Mouse (Mus musculus) 3134 (cell line): ENCODE results near the gene 3110009E18Rik.

ENCODE experiments used
- DNase-seq: peaks from one replicate; pipeline ENCODE4 v3.0.0-alpha.2; 2011; ENCODE audit warnings: low spot score; ENCODE audit not compliant: insufficient read length; ENCODE audit errors: extremely low read depth

3110009E18Rik gene

DNA sequence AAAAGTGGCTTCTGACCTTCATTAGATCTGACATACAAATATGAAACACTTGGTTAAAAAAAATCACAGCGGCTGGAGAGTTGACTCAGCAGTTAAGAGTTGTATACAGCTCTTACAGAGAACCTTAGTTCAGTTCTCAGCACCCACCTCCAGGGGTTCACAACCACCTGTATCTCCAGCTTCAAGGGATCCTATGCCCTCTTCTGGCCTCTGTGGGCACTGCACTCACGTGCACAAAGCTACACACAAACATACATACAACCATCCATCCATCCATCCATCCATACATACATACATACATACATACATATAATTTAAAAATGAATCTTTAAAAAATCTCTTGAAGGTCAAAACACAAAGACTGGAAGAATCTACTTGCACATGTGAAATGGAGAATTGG is 69.3 kb downstream of the 3110009E18Rik start:
- no peak for DNase-seq

DNA sequence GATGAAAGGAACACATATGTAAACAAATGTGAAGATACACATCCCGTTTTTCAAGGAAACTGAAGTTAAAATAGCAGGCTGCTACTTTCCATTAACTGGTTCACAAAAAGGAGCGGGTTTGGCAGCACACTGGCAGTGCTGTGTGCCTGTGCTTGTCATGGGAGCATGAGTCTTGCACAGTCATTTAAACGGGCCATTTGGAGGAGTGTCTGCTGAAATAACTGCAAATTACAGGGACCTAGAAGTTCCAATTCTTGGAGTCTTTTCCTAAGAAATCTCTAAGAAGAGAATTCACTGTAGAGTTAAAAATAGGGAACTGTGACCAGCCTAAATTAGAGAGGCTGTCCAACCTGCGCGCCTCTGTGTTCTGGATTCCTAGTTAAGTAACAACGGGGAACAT is 70.0 kb downstream of the 3110009E18Rik start:
- no peak for DNase-seq

DNA sequence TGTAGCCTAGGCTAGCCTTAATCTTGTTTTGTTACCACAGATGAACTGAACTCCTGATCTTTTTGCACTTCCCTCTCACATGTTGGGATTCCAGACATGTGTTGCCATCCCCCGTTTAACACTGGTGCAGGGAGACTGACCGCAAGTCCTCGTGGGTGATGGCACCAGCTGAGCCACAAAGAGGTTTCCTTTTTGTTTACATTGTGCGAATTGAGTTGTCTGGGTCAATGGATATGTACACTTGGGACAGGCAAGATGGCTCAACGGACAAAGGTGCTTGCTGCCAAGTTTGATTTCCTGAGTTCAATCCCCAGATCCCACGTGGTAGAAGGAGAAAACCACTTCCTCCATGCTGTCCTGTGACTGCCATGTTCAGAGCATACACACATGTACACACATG is 71.3 kb downstream of the 3110009E18Rik start:
- DNase-seq = no peak

DNA sequence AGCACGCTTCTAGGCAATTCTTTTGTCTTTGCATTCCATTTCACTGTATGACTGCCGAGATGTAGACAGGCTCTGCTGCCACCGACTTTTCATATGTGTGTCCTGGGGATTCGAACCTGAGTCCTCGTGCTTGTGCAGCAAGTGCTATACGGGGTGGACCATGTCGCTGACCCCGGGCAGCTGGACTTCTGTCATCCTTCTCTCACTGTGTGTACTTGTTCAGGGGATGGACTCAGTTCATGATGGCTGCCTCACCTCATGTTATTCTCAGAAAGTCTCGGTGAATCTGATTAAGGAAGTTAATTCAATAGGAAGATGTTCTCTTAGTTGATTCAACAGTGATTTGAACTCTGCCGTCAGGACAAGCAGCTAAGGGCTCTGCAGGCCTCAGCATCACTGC is 72.6 kb downstream of the 3110009E18Rik start:
- DNase-seq = no peak

DNA sequence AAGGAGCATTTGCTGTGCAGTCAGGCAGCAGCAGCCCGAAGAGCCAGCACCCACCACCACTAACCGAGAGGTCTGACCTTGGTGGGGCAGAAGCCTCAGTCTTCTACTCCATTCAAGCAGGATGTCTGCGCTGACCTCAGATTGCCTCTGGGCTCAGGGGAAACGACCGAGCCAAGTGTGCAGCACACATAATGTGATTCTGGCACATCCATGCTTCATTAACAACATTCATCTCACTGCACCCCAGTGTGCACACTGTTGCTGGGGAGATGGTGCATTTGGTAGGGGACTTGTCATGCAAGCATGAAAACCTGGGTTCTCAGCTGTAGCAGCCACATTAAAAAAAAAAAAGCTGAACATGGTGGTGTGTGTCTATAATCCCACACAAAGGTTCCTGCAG is 75.0 kb downstream of the 3110009E18Rik start:
- DNase-seq = no peak

DNA sequence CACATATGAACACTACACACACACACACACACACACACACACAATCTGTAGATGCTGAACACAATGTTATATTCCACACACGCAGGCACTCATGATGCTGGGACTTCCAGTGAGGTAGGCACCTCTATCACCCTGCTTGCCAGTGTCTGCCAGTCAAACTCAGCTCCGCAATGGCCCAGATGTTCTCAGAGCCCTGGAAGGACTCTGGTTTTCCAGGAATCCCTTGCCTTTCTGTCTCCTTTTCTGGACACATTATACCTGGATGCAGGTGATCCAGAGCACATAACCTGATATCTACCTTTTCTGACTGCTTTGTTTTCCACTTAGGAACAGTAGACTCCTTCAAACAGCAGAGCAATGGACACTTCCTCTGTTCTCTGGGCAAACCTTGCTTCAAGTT is 75.7 kb downstream of the 3110009E18Rik start:
- no peak for DNase-seq

DNA sequence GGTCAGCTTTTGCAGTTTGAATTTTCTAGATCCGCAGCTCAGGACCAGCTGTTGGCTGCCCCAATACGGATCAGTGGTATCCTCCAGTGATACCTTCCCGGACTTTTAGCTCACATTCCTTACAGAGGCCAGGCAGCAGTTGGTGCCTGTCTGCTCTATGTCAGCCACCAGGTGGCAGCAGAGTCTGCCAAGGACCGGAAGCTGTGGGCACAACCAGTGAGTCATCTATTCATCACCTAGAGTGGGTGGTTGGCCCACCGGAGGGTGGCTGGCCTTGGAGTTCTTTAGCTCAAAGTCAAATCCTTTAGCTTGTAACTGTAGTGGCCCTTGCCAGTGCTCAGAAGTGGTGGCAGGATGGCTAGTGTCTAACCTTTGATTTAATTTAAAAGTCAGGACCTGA is 76.2 kb downstream of the 3110009E18Rik start:
- peak; percentile 69 for DNase-seq

DNA sequence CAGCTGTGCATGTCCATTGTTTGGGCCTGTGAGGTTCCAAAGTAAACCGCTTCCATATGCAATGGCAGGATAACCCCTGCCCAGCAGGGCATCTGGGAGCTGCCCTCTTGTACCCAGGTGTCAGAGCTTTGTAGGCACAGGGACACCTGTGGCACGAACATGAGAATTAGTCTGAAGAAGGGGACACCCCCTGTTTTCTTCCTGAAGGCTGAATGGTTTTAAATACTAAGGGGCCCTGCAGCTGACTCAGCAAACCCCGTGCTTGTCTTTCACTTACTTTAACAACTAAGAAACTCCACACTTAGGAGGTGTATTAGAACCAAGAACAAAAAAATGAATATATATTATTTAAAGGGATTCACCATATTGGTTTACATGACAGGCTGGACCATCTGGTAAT is 77.2 kb downstream of the 3110009E18Rik start:
- DNase-seq = no peak

DNA sequence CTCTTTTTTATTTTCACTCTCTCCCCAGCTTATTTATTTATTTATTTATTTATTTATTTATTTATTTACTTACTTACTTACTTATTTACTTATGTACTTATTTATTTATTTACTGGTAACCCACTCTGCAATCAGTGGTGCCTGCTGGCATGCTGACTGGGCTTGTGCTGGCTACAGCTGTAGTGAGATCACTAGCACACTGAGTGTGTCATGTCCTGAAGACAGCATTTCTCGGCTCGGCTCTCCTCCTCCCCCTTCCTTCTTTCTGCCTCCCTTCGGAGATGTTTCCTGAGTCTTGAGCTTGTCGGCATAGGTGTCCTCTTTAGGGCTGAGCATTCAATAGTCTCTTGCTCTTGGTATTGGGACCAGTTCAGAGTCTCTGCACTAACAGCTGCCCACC is 78.0 kb downstream of the 3110009E18Rik start:
- DNase-seq = no peak

DNA sequence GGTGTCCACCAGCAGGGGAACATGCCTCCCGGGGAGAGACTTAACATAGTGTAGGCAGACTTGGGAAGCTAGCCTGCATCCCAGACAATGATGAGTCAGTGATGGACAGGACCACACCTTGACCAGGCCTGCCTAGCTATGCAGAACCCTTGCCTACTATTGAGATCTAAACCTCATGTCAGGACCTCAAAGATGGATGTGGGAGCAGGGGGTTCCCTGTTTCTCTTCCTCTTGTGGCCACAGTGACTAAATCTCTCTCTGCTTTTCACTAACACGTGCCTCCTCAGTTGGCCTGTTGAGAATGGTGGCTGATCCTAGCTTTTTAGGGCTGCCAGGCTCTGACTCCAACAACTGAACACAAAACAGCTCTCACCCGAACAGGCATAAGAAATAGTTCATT is 81.6 kb downstream of the 3110009E18Rik start:
- no peak for DNase-seq

DNA sequence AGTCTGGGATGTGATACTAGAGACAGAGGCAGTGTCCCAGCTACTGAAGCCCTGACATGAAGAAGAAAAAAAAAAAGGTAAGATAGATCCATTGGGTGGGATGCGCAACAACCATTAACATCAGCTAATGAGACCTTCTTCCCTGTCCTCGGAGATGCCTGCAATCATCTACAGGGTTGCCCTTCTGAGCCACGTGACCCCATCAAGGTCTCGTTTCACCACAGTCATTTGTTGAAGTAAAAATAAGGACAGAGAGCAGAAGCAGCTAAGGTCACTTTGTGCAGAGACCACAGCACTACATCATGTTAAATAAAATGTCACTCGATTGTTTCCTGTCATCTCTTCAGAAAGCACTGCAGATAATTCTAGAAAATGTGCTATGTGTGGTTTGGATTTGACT is 82.8 kb downstream of the 3110009E18Rik start:
- DNase-seq = no peak

DNA sequence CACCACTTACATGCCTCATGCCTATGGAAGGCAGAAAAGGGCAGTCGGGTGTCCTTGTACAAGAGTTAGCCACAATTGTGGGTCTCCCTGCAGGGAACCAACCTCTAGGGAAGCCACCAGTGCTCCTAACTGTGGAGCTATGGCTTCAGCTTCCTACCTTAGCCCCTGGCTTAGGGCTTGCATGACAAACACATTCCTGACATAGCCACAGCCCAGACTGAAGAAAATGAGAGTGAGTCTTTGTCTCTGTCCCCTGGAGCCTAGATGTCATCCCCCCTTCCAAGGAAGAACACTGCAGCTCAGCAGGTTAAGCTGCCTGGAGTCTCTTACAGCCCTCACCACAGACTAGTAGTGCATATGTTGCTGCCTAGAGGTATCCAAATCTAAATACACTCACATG is 83.8 kb downstream of the 3110009E18Rik start:
- DNase-seq = no peak

DNA sequence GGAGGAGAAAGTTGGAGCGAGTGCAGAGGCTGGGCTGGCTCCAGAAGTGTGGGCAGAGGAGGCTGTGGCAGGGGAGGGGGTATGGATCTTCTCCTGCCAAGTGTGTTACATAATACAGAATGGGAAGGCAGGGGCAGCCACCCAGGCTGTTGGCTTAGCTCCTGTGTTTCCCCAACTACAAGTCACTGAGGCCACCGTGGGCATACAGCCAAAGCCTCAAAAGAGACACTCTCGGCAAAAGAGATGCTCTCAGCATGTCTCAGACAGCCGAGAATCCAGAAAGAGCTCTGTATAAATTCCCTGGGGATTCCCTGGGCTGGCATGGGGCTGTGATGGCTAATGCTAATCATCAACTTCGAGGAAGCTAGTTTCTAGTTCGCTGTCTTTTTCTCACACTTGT is 86.6 kb downstream of the 3110009E18Rik start:
- DNase-seq = peak; percentile 59

DNA sequence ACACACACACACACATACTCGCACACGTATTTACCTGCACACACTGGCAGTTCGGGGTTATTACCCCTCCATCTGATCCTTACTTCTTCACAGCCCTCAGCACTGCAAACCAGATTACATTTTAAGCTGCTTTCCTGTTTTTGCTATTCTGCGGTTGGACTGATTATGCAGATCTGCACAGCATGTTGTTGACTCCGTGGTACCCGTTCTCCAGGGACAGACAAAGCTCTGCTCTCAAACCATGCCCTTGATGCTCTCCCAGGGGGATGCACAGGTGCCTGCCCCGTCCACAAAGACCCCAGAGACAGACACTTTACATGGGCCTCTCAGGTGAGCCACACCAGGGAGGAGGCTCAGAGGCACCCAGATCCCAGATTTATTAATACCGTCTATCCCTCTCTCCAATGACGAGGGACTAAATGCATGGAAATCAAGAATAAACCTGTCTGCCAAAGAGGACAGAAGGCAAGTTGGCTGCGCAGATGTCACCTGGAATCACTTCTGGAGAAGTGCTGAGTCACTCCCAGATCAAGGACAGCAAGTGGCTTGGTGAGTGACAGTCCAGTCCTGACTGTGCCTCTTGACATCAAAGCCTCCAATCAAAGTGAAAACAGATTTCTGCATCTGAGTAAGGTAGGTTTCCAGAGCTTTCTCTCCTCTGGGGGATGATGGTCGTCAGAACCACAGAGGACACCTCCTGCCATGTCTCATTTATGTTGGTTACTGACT is 87.7 kb downstream of the 3110009E18Rik start:
- DNase-seq = no peak

DNA sequence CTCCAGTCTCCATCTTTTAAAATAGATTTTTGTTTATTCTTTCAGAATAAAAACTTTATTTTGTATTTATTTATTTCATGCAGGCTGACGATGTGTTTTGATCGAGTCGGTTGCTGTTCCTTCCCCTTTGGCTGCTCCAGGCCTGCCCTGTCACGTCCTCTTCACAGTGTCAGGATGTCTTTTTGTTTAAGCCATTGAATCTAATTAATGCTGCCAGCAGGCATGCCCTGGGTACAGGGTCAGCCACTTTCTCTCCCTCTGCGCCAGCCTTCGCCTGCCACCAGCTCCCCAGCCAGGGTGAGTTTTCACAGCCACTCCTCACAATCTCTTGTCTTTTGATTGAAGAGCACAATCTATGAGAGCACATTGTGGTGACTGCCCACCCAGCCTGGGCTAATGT is 99.9 kb downstream of the 3110009E18Rik start:
- no peak for DNase-seq

DNA sequence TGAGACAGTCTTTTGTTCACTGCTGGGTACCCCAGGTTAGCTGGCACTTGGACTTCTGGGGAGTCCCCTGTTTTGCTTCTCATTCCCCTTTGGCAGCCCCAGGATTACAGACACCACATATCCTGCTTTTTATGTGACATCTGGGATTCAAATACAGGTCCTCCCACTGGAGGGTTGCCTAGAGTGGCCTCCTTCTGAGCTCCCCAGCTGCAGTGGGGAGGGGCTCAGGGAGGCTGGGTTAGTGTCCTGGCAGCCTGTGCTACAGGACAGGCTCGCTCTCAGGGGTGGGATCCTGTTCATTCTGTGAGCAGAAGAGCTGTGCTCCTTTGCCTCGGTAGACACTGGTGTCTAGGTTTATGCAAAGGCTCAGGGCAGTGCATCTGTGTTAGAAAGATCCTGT is 100.3 kb downstream of the 3110009E18Rik start:
- no peak for DNase-seq

DNA sequence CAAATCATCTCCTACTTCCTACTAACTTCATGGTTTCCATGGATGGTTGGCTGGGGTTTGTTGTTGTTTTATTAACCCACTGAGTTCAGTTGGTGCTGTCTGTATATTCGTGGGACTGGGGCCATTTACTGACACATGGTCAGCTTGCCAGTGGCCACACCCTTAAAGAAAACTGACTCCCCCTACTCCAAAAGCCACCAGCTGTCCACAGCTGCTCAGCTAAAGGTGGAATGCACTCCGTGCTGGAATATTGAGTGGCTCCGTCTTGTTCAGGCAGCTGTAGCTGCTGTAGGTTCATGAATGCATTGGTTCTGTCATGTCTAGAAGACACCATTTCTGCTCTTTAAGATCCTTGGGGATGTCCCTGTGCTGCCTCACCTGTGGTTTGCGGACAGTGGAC is 102.6 kb downstream of the 3110009E18Rik start:
- DNase-seq = no peak

DNA sequence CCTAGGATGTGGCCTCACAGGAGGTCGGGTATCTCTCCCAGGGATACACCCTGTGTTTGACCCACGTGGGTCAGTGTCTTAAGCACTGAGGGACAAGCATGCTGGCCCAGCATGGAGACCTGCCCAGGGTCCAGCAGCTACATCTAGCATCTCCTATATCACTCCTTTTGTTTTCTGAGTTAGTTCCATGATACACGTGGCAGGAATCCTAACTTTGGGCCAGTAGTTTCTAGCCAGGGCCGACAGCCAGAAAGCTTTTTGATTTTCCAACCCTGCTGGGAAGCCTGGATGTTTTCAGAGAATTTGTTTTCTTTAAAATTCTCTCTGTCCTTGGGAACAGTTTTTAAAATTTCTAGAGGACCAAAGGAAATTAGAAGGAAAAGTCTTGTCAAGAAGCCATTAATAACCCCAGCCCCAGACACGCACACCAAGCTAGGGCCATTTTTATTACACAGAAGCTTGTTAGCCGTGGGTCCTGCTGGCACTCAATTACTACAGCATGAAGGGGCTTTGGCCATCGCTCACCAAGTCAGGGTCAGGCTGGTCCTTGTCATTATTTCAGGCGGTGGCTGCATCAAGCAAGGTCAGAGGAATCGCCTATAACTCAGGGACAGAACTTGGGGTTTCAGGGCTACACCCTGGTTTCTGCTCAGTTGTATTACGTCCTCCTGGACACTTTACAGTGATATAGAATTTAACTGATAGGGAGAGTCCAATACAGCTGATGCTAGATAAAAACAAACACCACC is 108.9 kb downstream of the 3110009E18Rik start:
- no peak for DNase-seq

DNA sequence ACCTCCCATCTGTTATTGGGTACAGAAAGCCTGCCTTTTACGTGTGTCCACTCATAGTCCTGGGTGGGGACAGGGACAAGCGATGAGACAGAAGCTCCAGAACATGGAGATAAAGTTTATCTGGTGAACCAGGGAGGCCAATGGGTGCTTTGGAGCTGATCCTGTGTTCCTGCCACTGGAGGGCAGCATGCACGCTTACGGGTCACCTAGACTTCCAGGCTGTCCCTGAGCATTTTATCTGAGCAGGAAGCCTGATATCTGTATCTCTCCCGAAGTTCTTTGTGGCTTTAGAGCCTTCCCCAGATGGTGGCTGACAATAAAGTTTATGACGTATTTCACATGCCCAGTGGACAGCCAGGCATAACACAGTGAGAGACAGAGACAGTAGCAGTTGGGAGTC is 110.3 kb downstream of the 3110009E18Rik start:
- no peak for DNase-seq

DNA sequence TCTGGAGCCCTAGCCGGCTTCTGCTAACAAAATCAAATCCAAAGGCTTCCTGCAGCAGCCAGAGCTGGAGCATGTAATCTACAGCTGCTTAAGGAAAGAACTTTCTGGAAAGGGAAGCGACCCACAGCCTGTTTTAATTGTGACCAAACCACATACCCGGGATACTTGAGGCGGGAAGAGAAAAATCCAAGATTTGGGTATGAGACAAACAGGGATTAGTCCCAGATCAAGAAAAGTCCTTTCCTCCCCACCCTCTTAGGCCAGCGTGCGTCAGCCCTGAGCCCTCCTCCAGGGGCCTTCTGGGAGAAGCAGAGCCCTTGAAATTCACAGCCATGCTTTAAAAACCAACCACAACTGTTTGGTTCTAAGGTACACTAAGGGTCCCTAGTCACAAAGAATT is 111.2 kb downstream of the 3110009E18Rik start:
- no peak for DNase-seq

DNA sequence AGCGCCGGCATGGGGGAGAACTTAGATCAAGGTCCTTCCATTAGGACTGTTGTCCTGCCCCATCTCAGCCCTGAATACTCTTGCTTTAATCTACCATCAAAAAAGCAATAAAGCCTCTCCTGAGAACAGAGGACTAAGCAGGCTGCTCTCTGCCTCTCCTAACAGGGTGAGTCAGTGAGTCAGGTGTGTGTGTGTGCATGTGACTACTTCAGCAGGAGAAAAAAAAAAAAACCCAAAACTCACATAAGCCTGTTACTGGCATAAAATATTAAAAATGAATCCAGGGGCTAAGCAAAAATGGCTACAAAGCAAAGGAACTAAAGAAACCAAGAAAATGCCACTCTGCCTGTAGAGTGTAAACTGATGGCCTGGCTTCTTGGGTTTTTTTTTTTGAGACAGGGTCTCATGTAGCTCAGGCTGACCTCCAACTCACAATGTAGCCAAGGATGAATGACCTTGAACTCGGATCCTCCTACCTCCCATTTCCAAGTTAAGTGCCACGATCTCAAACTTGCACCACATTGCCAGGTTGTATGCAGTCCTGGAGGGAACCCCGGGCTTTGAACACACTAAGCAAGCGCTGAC is 114.7 kb downstream of the 3110009E18Rik start:
- no peak for DNase-seq

DNA sequence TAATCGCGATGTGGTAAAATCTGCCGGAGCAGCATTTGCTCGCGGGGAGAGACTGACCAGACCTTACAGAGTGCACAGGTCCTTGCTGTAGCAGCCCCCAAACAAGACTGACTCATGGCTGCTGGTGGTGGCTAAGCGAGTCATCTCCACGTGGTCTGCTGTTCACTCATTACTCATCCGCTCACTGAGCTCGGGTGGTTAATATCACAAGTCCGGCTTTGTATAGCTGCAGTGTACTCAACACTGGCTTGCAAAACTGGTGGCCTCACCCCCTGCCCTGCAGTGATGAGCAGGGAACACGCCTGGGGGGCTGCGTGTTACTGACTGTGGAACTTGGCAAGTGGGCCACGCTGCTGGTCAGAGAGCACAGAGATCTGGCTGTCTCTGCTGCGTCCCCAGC is 115.4 kb downstream of the 3110009E18Rik start:
- DNase-seq = peak; percentile 92
